Mouse (Mus musculus) central nervous system, embryonic 14 days (tissue): ENCODE measurements around the gene Olfr1415. TPM values are rescaled to one million over a fixed set of nuclear protein-coding genes. Genes with fewer than 3 reads are reported as not detected.

Source experiments
- polyA plus RNA-seq: library from polyadenylated mRNA; depleted of rRNA; stranded (reverse); fragments of >200 nt; gene quantifications from 2 replicates; pipeline ENCODE4 v1.2.3, GENCODE M21; 2012; rRNA removed

Olfr1415 gene
- not detected in 2 replicates for polyA plus RNA-seq

GRCm38 (mm10) chr1:92496001-92496400 lies at the start of gene Olfr1415:
Gene Olfr1415, minus strand, starts transcription at chr1:92496101.

GRCm38 (mm10) chr1:92518561-92518960 lies 22.7 kb upstream of the Olfr1415 start, which contains the start of gene Olfr1414:
Gene Olfr1414, minus strand, starts transcription at chr1:92518661.

GRCm38 (mm10) chr1:92485013-92485412 lies 10.9 kb downstream of the Olfr1415 start, which contains the start of gene Olfr1416:
Gene Olfr1416, minus strand, starts transcription at chr1:92485113.

GRCm38 (mm10) chr1:92473165-92474041 lies 22.5 kb downstream of the Olfr1415 start, which contains the start of gene Ndufa10:
Gene Ndufa10, minus strand, starts transcription at chr1:92473860.

Other genes starting within 250 kb of the Olfr1415 start
- 134 and 135 TPM in 2 replicates for gene Ndufa10, start 22.2 kb downstream of the Olfr1415 start, polyA plus RNA-seq
- not detected in 2 replicates for gene Olfr1416, start 11.0 kb downstream of the Olfr1415 start, polyA plus RNA-seq
- gene Olfr1414, start 22.6 kb upstream of the Olfr1415 start, polyA plus RNA-seq, result not detected in 2 replicates
- not detected in 2 replicates for gene Olfr1413, start 75.2 kb upstream of the Olfr1415 start, polyA plus RNA-seq
- not detected in 2 replicates for gene Olfr1412, start 89.7 kb upstream of the Olfr1415 start, polyA plus RNA-seq
- not detected in 2 replicates for gene Olfr1411, start 98.3 kb upstream of the Olfr1415 start, polyA plus RNA-seq
- gene Olfr1410, start 109.7 kb upstream of the Olfr1415 start, polyA plus RNA-seq, result not detected in 2 replicates
- gene Olfr12, start 121.7 kb upstream of the Olfr1415 start, polyA plus RNA-seq, result not detected in 2 replicates
- 341 and 351 TPM in 2 replicates for gene Cops9, start 145.9 kb upstream of the Olfr1415 start, polyA plus RNA-seq
- gene Otos, start 152.7 kb upstream of the Olfr1415 start, polyA plus RNA-seq, result 0.06 and 0.11 TPM in 2 replicates